Mouse (Mus musculus) layer of hippocampus, adult 2 months (tissue): ENCODE results near the gene Usp12. TPM values are rescaled to one million over a fixed set of nuclear protein-coding genes. Genes with fewer than 3 reads are reported as not detected.
A peak's percentile ranks its signal among the peaks of the same experiment; 100 is the strongest.

ENCODE experiments used
- DNase-seq, 2 experiments: peaks; one replicate each; pipeline ENCODE4 v3.0.0; 2022; ENCODE audit warnings: low spot score in 2 of 2
- H3K27ac ChIP-seq: fragments of 200-600 bp; 2 replicates; pipeline ENCODE4 v1.8.1; 2022
- H3K4me3 ChIP-seq: fragments of 200-600 bp; 2 replicates; pipeline ENCODE4 v1.8.1; 2022; ENCODE audit warnings: mild to moderate bottlenecking
- CTCF ChIP-seq: fragments of 200-600 bp; conservative IDR thresholded peaks from 2 replicates; pipeline ENCODE4 v1.8.1; 2022; ENCODE audit warnings: antibody characterized with exemption, mild to moderate bottlenecking, moderate library complexity
- long read RNA-seq, 2 experiments: library from polyadenylated mRNA; stranded (forward); transcript quantifications; one replicate each; pipeline ENCODE4 v2.0.0; 2021; ENCODE audit warnings: borderline mapping rate in 2 of 2
- total RNA-seq, 2 experiments: library from RNA; stranded (reverse); gene quantifications; 2 replicates each; pipeline ENCODE4 v1.2.3; 2021

Usp12 gene
- 10 to 100 TPM; 58.4 to 62.5 TPM for total RNA-seq
- long read RNA-seq, experiment 1, full-length matches to known transcripts, result 11 of 22 reads
- long read RNA-seq, experiment 1, partial matches to known transcripts, result 9 of 22 reads
- long read RNA-seq, experiment 1, other reads (novel, unspliced or antisense), result 2 of 22 reads
- long read RNA-seq, experiment 2, full-length matches to known transcripts, result 20 of 39 reads
- long read RNA-seq, experiment 2, partial matches to known transcripts, result 4 of 39 reads
- long read RNA-seq, experiment 2, other reads (novel, unspliced or antisense), result 15 of 39 reads

- peak within 1 kb of the TSS; percentile 83 for H3K4me3 ChIP-seq
- no peak for TF ChIP-seq CTCF
- DNase-seq, result peak; percentile 98 to 99
- peak within 1 kb of the TSS; percentile 92 for H3K27ac ChIP-seq
Observed at GRCm38 (mm10) chr5:146794853-146795252, at the start of gene Usp12. TSS of gene Usp12 (minus strand) at chr5:146795006.

DNA sequence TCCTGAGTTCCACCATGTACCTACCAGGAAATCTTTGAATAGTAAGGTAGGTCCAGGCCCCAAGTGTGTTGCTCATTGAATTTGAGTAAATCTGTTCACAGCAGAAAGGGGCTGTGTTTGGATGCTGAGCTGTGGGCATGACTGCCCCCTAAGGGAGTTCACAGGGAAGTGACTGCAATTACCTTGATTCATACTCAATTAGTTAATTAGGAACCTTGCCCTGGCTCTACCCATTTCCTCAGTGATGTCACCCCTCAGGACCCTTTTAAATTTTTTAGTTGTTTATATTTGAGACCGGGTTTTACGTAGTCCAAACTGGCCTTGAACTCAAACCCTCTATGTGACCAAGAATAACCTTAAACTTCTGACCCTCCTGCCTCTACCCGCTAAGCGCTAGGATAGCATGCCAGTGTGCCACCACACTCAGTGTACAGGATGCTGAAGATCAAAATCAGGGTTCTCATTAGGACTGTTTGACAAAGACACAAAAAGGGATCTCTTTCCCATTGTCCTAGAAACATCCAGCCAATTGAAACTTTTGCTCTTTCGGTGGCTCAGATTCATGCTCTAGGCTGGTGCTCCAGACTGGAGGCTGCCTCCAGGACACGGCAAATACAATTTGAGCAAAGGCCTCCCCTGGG is 49.6 kb upstream of the Usp12 start:
- peak; percentile 79 for TF ChIP-seq CTCF
- Histone ChIP-seq H3K27ac (peak overlapping the region; percentile 80), H3K4me3 (peak overlapping the region; percentile 83)
- DNase-seq, result no peak

DNA sequence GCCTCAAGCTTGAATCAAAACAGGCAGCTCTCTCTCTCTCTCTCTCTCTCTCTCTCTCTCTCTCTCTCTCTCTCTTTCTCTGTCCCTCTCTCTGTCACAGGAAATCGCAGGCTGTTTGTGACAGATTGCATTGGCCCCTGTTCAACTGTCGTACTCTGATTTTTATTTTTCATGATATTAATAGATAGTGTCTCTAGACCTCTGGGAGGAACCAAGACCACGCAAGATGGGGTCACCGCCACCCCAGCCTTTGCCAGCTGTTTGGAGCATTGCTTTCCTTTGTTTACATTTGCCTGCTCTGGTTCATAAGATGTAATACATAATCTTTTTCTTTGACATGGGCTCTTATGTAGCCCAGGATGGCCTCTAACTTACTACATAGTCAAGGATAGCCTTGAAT is 47.2 kb upstream of the Usp12 start:
- H3K4me3 ChIP-seq, result no peak overlapping the region
- no peak for TF ChIP-seq CTCF
- peak overlapping the region; percentile 88 for H3K27ac ChIP-seq
- DNase-seq, result peak in 1 of 2 experiments; percentile 46

- TF ChIP-seq CTCF, result no peak
- Histone ChIP-seq H3K4me3 (no peak overlapping the region; the same call in 1 of the 2 replicates), H3K27ac (peak overlapping the region; percentile 88)
- DNase-seq, result peak; percentile 37 to 68
Observed at GRCm38 (mm10) chr5:146841301-146841700, 46.5 kb upstream of the Usp12 start.

DNA sequence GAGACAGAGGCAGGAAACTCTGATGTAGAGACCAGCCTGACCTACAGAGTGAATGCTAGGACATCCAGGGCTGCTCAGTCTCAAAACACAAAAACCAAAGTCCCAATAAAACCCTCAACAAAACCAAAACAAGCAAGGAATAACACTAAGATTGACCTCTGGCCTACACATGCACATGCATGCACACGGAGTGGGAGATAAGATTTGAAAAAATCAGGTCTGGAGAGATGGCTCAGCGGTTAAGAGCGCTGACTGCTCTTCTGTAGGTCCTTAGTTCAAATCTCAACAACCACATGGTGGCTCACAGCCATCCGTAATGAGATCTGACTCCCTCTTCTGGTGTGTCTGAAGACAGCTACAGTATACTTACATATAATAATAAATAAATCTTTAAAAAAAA is 45.6 kb upstream of the Usp12 start:
- H3K27ac ChIP-seq, result peak overlapping the region; percentile 88
- no peak for DNase-seq
- H3K4me3 ChIP-seq, result no peak overlapping the region
- peak; percentile 44 for TF ChIP-seq CTCF

DNA sequence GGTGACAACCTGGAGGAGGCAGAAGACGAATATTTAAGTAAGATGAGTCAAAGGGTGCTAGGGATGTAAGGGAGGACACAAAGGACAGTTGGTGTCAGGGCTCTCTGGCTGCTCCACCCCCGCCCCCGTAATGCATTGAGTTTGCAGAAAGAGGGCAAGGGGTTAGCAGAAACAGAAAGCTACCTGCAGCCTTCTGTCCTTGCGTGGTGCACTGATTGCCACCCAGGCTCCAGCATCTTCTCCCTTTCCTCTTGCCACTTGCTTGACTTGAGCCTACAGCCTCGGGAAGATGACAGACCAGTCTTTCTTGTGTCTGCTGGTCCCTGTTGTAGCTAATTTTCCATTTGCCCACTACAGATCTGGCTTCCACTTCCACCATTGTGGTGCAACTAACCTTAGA is 45.0 kb upstream of the Usp12 start:
- no peak for TF ChIP-seq CTCF
- Histone ChIP-seq H3K4me3 (no peak overlapping the region), H3K27ac (peak overlapping the region; percentile 88; the same call in 1 of the 2 replicates)
- no peak for DNase-seq

DNA sequence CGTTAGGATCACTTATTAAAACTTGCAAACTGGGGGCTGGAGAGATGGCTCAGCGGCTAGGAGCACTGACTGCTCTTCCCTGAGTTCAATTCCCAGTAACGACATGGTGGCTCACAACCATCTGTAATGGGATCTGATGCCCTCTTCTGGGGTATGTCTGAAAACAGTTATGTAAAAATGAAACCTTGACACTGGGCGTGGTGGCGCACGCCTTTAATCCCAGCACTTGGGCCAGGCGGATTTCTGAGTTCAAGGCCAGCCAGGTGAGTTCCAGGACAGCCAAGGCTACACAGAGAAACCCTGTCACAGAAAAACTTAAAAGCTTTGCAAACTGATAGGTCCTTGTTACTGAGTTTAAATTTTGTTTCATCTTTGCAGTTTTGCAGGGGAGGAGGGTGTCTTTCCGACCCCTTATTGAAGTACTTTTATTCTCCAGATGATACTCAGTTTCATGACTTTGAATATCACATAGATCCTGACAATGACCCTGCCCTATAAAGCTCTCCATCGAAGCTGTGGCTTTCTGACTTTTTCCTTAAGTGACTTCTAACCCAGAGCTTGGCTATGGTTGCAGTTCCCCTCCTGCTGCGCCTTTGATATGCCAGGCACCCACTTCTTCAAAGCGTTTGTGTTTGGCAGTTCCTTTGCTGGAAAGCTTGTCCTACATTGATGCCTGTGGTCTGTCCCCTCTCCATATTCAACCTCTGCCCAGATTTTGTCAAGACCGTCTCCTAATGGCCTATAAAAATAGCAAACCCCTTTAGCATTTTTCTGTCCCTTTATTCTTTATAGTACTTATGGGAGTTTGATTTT is 44.2 kb upstream of the Usp12 start:
- no peak for DNase-seq
- peak overlapping the region; percentile 88; the same call in 1 of the 2 replicates for H3K27ac ChIP-seq
- TF ChIP-seq CTCF, result 0 out of 2 replicates have a peak, but pooled peaks have one; percentile 14
- no peak overlapping the region for H3K4me3 ChIP-seq

- 0 out of 2 replicates have a peak overlapping the region, but pooled peaks have one; percentile 14 for H3K27ac ChIP-seq
- no peak for DNase-seq
Observed at GRCm38 (mm10) chr5:146837967-146838720, 43.3 kb upstream of the Usp12 start.

DNA sequence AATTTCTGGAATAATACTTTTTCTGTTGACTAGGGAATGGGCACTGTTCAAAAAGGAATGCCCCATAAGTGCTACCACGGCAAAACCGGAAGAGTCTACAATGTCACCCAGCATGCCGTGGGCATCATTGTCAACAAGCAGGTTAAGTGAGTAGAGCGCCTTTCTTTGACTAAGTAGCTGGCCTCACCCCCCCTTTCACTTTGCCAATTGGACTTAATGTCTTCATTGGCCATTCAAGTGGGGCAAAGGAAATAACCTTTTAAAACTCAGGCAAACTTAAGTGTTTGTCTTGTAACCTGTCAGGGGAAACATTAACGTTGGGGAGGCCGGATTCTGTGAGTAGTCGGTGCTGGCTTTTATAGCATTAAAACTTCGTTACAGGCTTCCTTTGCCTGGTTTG is 40.2 kb upstream of the Usp12 start:
- Histone ChIP-seq H3K4me3 (no peak overlapping the region; the same call in 1 of the 2 replicates), H3K27ac (peak overlapping the region; percentile 23; the same call in 1 of the 2 replicates)
- TF ChIP-seq CTCF, result no peak
- DNase-seq, result no peak

More at GRCm38 (mm10) chr5:146837967-146838720, 43.3 kb upstream of the Usp12 start:
- no peak overlapping the region for H3K4me3 ChIP-seq
- no peak for TF ChIP-seq CTCF

DNA sequence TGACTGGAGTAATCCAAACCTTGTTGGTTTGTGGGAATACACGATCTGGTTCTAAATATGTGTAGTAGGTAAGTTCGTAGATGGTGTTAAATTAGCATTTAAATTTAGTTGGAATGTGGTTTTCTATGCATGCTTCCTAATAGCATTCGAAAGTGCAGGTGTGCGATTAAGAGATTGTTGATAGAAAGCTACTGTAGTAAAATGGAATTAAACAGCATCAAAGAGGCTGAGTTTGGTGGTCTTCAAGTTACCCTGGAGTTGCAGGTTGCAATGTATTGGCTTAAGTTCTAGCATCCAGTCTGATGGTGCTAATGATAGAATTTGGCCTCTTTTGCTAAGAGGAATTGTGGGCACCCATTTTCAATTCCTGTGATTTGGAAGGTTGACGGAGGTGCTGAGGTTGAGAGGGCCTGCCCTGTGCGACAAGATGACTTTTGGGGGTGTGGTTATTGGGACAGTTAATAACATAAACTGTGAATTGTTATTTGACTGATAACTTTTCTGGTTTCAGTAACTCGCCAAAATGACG is 38.9 kb upstream of the Usp12 start:
- DNase-seq, result no peak
- Histone ChIP-seq H3K27ac (peak overlapping the region; percentile 99), H3K4me3 (peak overlapping the region; percentile 98)
- no peak for TF ChIP-seq CTCF

- peak within 1 kb of the TSS; percentile 98 for H3K4me3 ChIP-seq
- peak; percentile 92 to 94 for DNase-seq
- peak within 1 kb of the TSS; percentile 99 for H3K27ac ChIP-seq
- TF ChIP-seq CTCF, result no peak
Observed at GRCm38 (mm10) chr5:146832769-146833448, 38.1 kb upstream of the Usp12 start, which contains the start of gene Rpl21. TSS of gene Rpl21 (plus strand) at chr5:146832890.
